Mouse (Mus musculus) heart, postnatal 10 days (tissue): ENCODE measurements around the gene Jph3. TPM values are rescaled to one million over a fixed set of nuclear protein-coding genes. Genes with fewer than 3 reads are reported as not detected.
A peak's percentile ranks its signal among the peaks of the same experiment; 100 is the strongest.

Source experiments
- DNase-seq, 2 experiments: peaks; one replicate each; pipeline ENCODE4 v3.0.0; 2021
- intact Hi-C: fragments of 180-260 bp; cut with DNase I; formaldehyde crosslinking; loops from one replicate; pipeline ENCODE4 v1.15.1; 2025
- total RNA-seq, 2 experiments: library from RNA; stranded (reverse); gene quantifications; 2 replicates each; pipeline ENCODE4 v1.2.3; 2021

Gene Jph3
- total RNA-seq, 2 experiments from 2014 or later = not detected

- intact Hi-C loops = no loop called here
- DNase-seq = no peak
Observed at GRCm38 (mm10) chr8:121770845-121771752, 41.7 kb downstream of the Jph3 start.

DNA sequence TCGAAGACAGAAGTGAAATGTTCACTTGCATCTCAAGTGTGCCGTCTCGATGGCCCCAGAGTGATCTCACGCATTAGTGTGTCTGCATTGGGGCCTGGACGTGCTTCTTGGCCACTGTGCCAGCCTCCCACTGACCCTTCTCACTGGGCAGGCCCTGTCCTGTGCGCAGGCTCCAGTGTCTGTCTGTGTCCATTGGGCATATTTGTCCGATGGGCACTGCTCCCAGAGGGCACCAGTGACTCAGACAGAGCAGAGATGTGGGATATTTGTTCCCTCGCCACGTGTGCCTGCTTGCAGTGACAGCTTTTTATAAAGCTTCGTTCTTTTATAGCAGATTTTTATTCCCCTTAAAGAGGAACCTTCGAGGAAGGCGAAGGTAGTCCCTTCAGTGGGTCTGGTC is 44.5 kb downstream of the Jph3 start:
- DNase-seq = no peak
- intact Hi-C loops = no loop called here

- intact Hi-C loops = no loop called here
- no peak for DNase-seq
Observed at GRCm38 (mm10) chr8:121782493-121782892, 53.1 kb downstream of the Jph3 start.

DNA sequence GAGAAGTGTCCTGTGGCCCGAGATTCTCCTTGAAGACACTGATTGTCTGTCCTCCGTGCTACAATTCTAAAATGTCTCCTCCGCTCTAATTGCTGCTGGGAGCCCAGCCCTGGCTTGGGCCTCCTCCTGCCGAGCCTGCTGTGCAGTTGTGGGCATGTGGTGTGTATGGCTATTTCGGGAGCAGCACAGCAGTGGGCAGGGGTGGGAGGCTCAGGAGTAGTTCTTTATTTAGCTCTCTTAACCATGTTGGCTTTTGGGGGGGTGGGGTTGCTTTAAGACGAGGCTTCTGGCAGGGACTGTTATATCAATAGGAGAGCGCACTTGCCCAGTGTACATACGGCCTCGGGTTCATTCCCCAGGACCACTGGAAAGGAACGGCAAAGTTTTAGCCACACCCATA is 57.1 kb downstream of the Jph3 start:
- peak; percentile 51 to 58 for DNase-seq
- intact Hi-C loops = no loop called here

- no peak for DNase-seq
- intact Hi-C loops = no loop called here
Observed at GRCm38 (mm10) chr8:121788786-121789185, 59.4 kb downstream of the Jph3 start.

DNA sequence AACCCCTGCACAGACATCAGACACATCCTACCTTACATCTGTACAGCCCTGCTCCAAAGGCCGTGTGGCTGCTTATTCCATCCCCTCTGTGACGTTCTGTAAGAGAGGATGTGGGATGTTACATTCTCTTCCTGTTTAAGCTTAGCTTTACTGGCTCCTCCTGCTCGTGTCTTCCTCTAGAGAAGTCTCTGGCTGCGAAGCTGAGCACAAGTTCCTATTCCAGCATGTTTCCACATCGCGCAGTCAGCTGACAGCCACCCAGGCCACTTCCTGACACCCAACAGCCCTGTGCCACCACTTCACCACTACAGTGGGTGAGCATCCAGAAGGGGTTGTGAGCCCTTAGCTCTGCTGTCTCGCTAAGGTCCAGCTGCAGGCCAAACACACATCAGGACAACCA is 62.7 kb downstream of the Jph3 start:
- DNase-seq = peak in 1 of 2 experiments; percentile 22

DNA sequence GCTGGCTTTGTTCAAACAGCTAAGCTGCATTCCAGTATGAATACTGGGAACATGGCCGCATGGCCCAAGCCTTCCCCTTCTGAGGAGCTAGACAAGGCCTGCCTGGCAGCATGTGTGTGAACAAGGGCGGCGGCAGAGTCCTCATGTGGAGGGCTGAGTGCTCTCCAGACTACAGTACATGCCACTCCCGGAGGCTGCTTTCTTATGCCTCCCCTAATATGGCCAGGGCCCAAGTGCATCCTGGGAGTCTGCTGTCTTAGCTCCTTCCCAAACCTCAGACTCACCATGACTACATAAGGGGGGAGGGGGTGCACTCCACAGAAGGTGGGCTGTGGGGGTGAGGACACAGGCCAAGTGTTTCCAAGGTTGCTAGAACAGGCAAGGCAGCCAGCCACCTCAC is 63.2 kb downstream of the Jph3 start:
- DNase-seq = no peak
- intact Hi-C loops = no loop called here

More for the DNA sequence above, 62.7 kb downstream of the Jph3 start:
- intact Hi-C loops = no loop called here

GRCm38 (mm10) chr8:121794151-121794550 is 64.7 kb downstream of the Jph3 start:
- intact Hi-C loops = no loop called here
- DNase-seq = no peak

DNA sequence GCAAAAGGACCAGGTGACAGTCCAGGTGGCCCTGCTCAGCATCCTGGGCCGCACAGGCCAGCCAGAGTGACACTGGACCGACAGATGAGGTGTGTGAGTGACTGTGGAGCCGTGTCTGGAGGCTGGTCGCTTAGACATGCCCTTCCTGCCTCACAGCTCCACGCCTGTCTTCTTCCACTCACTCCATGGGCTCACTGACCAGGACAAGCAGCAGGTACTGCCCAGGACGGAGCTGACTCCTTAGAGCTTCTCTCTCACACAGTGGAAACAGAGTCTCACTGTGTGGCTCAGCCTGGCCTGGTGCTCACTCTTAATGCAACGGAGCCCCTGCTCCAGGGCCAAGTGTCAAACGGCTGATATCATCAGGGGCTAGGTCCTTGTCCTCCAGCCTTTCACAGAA is 66.0 kb downstream of the Jph3 start:
- intact Hi-C loops = no loop called here
- DNase-seq = no peak

DNA sequence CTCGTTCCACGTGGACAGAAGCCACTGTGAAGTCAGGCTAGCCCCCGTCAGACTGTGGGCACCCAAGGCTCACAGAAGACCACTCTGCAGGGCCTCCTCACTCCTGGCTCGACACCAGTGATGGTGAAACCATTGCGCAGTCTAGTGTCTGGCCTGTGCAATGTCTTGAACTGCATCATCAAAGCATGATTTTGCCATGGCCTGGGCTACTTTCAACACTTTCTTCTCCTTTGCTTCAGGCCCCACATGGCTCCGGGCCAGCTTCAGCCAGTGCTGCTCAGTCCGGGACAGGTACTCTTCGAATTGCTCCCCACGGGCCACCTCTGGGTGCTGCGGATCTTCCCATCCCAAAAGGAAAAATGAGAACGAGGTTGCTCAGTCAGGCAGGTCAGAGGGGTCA is 67.0 kb downstream of the Jph3 start:
- no peak for DNase-seq
- intact Hi-C loops = no loop called here

DNA sequence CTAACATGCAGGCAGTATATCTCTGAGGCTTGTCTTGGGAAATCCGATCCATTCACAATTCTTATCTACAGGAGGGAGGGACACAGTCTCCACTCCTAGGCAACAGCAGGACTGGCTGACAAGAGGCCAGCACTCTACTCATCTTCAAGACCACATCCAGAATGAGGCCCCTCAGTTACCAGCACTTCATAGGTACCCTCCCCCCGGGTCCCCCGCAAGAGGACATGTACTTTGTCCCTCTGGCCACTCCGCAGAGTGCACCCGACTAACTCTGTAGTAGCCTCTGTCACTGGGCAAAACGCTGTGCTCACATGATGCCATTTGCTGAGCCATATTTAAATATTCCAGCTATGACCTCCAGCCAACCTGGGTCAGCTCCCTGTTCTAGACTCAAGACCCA is 69.0 kb downstream of the Jph3 start:
- no peak for DNase-seq
- intact Hi-C loops = no loop called here

DNA sequence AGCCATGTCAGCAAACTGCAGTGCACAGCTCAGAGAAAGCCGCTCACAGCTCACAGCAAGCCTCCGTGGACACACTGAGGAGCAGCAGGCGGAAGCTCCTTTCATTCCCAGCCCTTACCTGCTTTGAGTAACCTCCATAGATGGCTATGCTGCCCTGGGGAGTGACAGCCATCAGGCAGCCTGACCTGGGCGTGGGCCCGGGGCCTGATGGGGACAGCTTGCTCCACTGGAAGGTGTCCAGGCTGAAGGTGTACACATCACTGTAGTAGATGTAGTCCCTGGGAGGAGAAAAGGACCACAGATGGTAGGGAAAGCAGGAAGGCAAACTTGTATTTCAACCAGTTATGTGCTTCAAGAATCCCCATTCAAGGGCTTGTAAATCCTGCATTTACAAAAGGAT is 75.4 kb downstream of the Jph3 start:
- no peak for DNase-seq
- intact Hi-C loops = no loop called here

GRCm38 (mm10) chr8:121806126-121806525 is 76.7 kb downstream of the Jph3 start:
- intact Hi-C loops = no loop called here
- DNase-seq = no peak

- no peak for DNase-seq
- intact Hi-C loops = no loop called here
Observed at GRCm38 (mm10) chr8:121808032-121808431, 78.6 kb downstream of the Jph3 start.

DNA sequence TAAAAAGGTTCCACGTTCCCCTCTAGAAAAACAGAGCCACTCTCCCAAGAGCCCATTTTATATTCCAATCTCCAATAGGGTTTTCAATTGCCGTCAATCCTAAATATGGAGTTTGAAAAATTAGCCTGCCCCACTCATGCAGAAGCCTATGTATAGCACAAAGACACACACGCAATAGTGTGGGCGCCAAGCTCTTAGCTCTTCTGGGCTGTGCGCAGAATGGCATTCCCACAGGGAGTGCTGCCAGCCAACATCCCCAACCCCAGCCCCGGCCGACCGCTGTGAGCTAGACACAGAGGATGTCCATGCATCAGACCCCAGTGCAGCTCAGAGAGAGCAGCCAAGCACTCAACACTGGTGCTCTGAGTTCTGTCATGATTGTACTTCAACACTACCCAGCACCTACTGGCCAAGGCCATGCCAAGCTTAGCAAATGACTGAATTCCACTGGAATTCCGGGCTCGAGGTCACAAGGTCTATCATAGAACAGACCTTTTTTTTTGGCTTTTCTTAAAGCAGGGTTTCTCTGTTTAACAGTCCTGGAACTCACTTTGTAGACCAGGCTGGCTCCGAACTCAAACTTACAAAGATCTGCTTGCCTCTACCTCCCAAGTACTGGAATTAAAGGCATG is 80.2 kb downstream of the Jph3 start:
- intact Hi-C loops = loop anchor here (10.0 kb wide), 1 partner anchor 95 kb away; no protein-coding TSS in a partner anchor
- peak; percentile 25 to 26 for DNase-seq

- no peak for DNase-seq
- intact Hi-C loops = loop anchor here (10.0 kb wide), 1 partner anchor 97 kb away; no protein-coding TSS in a partner anchor
Observed at GRCm38 (mm10) chr8:121811502-121811901, 82.1 kb downstream of the Jph3 start.

- intact Hi-C loops = loop anchor here (10.0 kb wide), 1 partner anchor 97 kb away; no protein-coding TSS in a partner anchor
- DNase-seq = peak; percentile 34 to 44
Observed at GRCm38 (mm10) chr8:121811931-121812570, 82.6 kb downstream of the Jph3 start.

DNA sequence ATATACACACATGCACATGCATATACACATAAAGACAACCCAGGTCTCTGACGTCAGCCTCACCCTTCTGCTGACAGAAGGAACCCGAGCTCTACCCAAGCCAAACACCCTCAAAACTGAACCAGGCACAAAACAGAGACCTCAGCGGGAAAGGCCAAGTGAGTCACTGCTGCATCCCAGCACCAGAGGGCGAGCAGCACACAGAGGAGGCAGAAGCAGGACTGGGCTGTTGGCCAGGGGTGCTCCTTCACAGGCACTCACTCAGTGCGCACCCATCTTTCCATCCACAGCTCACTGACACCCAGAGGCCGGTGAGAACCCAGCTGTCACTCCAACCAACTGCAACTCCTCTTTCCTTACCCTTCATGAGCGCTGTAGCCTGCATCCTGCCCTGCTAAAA is 88.8 kb downstream of the Jph3 start:
- no peak for DNase-seq
- intact Hi-C loops = loop anchor here (10.0 kb wide), 1 partner anchor 103 kb away; no protein-coding TSS in a partner anchor

DNA sequence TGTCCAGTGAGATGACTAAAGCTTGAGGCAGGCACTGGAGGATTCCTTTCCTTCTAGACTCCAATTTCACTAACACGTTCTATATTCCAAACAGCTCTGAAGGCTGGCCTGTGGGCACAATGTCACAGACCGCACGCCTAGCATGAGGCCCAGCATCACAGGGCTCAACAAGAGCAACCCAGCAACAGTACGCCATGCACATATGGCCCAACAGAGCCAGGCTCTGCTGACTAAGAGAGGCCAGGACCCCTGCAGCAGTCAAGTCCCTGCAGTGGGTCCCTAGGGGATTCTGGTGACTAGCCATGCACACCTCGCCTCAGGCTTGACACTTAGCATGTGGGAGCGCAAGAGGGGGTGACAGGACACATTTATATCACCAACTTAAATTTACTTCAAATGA is 91.4 kb downstream of the Jph3 start:
- intact Hi-C loops = no loop called here
- no peak for DNase-seq

DNA sequence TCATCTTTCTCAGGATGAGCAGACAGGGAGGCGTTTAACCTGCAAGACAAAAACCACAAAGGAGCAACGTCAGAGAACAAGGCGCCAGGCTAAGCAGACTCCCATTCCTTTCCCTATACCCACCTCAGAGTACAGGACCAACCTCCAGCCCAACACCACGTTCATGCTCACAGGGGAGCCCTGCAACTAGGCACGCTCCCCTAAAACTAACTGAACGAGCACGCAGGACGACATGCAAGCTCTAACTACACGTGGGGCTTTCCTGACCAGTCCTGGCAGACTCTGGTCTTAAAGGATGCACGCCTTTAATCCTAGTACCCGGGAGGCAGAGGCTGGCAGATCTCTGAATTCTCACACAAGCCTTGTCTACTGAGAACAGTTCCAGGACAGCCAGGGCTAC is 91.9 kb downstream of the Jph3 start:
- intact Hi-C loops = no loop called here
- DNase-seq = no peak

DNA sequence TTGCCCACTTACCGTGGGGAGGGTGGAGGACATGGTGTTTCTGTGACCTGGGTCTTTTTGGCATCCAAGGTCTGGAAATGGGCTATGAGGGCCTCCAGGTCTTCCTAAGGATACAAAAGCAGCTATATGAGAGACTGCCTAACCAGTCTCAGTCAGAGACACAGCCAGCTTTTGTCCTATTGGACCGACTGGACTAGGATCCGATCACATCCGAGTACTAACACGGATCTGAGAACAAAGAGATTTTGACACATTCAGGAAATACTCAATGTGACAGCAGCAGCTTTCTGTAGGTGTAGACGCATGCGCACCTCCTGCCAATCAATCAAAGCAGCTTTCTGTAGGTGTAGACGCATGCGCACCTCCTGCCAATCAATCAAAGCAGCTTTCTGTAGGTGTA is 92.3 kb downstream of the Jph3 start:
- no peak for DNase-seq
- intact Hi-C loops = no loop called here
